Mouse (Mus musculus) forebrain, postnatal 0 days (tissue): ENCODE measurements around the gene Olfr113. TPM values are rescaled to one million over a fixed set of nuclear protein-coding genes. Genes with fewer than 3 reads are reported as not detected.

ENCODE experiments used
- ATAC-seq: fragments of 200-750 bp; cut with Nextera tagmentation; 2 replicates; pipeline ENCODE4 v1.8.0; 2017; ENCODE audit warnings: mild to moderate bottlenecking, moderate library complexity
- DNase-seq: peaks from one replicate; pipeline ENCODE4 v3.0.0-alpha.2; 2015
- H3K27ac ChIP-seq: fragments of 300-500 bp; sonication (generic); 2 replicates; pipeline ENCODE4 v1.5.1; 2014; ENCODE audit warnings: low read depth, mild to moderate bottlenecking, antibody characterized with exemption, low read length, moderate library complexity, mixed read lengths
- H3K27me3 ChIP-seq: fragments of 300-500 bp; sonication (generic); 2 replicates; pipeline ENCODE4 v1.6.1; 2014; ENCODE audit warnings: mild to moderate bottlenecking, low read length, mixed read lengths; ENCODE audit not compliant: insufficient read depth
- H3K36me3 ChIP-seq: fragments of 300-500 bp; sonication (generic); 2 replicates; pipeline ENCODE4 v1.6.1; 2014; ENCODE audit warnings: mild to moderate bottlenecking, moderate library complexity; ENCODE audit not compliant: insufficient read depth
- H3K4me1 ChIP-seq: fragments of 300-500 bp; sonication (generic); 2 replicates; pipeline ENCODE4 v1.6.1; 2014; ENCODE audit warnings: antibody characterized with exemption; ENCODE audit not compliant: insufficient read depth
- H3K4me2 ChIP-seq: fragments of 300-500 bp; sonication (generic); 2 replicates; pipeline ENCODE4 v1.6.1; 2014; ENCODE audit warnings: low read depth, mild to moderate bottlenecking, moderate library complexity
- H3K4me3 ChIP-seq: fragments of 300-500 bp; sonication (generic); 2 replicates; pipeline ENCODE4 v1.5.1; 2014; ENCODE audit warnings: low read depth, low read length, mixed read lengths
- H3K9ac ChIP-seq: fragments of 300-500 bp; sonication (generic); 2 replicates; pipeline ENCODE4 v1.6.1; 2014; ENCODE audit warnings: mild to moderate bottlenecking
- H3K9me3 ChIP-seq: fragments of 300-500 bp; sonication (generic); 2 replicates; pipeline ENCODE4 v1.6.1; 2016; ENCODE audit warnings: low read length
- CTCF ChIP-seq: sonication (generic); IDR thresholded peaks from 2 replicates; pipeline ENCODE4 v1.5.1; 2016; ENCODE audit warnings: antibody characterized with exemption, control low read depth, low read depth
- WGBS: fragments of 180-500 bp; shearing (Covaris S2); extraction: QIAGEN DNeasy Blood & Tissue Kit; methylation state at CpG from one replicate; pipeline ENCODE4 v1.1.7; 2014; 5-methylcytosine and 5-hydroxymethylcytosine counted together
- polyA plus RNA-seq: library from polyadenylated mRNA; unstranded; fragments of >200 nt; fragmentation: Nextera tagmentation; extraction: Ambion mirVana; gene quantifications from 2 replicates; pipeline ENCODE4 v1.2.1, GENCODE M21; 2015
- total RNA-seq: library from RNA; depleted of rRNA; stranded (reverse); fragments of >200 nt; gene quantifications from 2 replicates; pipeline ENCODE4 v1.2.3, GENCODE M21; 2014; rRNA removed

The Olfr113 gene
- total RNA-seq (not detected in 2 replicates), polyA plus RNA-seq (not detected in 2 replicates)

DNA sequence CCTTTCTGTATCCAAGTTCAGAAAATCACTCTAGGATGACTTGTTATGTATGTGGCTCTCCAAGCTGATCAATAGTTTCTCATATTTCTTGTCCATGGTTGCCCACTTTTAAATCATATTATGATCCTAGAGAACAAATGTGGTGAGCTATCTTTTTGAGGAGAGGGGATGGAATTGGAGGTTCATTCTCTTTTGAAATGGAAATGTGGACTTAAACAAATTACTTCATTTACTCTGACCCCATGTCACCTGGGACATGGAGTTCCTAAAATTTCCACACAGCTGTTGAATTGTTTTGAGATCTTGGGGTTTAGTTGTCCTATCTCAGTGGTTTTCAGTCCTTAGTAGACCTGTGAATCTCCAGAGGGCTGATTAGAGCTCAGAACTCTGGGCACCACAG lies at the start of gene Olfr113:
Olfr113 (minus strand) TSS at position 101 of the 400 bp plus-strand sequence.
- no peak within 1 kb of the TSS for H3K4me2 ChIP-seq
- no peaks in the 10 kb centered on the region for H3K4me1 ChIP-seq
- H3K36me3 ChIP-seq, result no peaks in the 10 kb centered on the region
- TF ChIP-seq CTCF, result no peak
- no peak within 1 kb of the TSS for H3K9ac ChIP-seq
- DNase-seq (no peak), ATAC-seq (no peak)
- H3K4me3 ChIP-seq, result no peak within 1 kb of the TSS
- no peaks in the 10 kb centered on the region for H3K9me3 ChIP-seq
- H3K27ac ChIP-seq, result no peak within 1 kb of the TSS
- H3K27me3 ChIP-seq, result no peaks in the 10 kb centered on the region

GRCm38 (mm10) chr17:37627009-37627408 lies 49.5 kb upstream of the Olfr113 start, which contains the start of the genes Olfr115 and Olfr116:
Gene Olfr115, minus strand, starts transcription at chr17:37627109.
Gene Olfr116, minus strand, starts transcription at chr17:37627199.
- WGBS, result 88% methylated on average over 2 of the region's 2 CpGs

GRCm38 (mm10) chr17:37592643-37593042 lies 15.2 kb upstream of the Olfr113 start, which contains the start of gene Olfr114:
Gene Olfr114, minus strand, starts transcription at chr17:37592743.
- no peak for DNase-seq
- Histone ChIP-seq H3K36me3 (no peaks in the 10 kb centered on the region), H3K4me2 (no peak within 1 kb of the TSS), H3K9ac (no peak within 1 kb of the TSS), H3K27me3 (no peaks in the 10 kb centered on the region), H3K9me3 (no peaks in the 10 kb centered on the region), H3K4me1 (no peaks in the 10 kb centered on the region), H3K4me3 (no peak within 1 kb of the TSS), H3K27ac (no peak within 1 kb of the TSS)
- no peak for TF ChIP-seq CTCF
- ATAC-seq, result no peak

More at GRCm38 (mm10) chr17:37627009-37627408, 49.5 kb upstream of the Olfr113 start, which contains the start of the genes Olfr115 and Olfr116:
- Histone ChIP-seq H3K4me1 (no peaks in the 10 kb centered on the region), H3K27me3 (no peaks in the 10 kb centered on the region), H3K9ac (no peak within 1 kb of the TSS), H3K9me3 (no peaks in the 10 kb centered on the region), H3K4me3 (no peak within 1 kb of the TSS), H3K4me2 (no peak within 1 kb of the TSS), H3K36me3 (no peaks in the 10 kb centered on the region), H3K27ac (no peak within 1 kb of the TSS)
- ATAC-seq (no peak), DNase-seq (no peak)
- TF ChIP-seq CTCF, result no peak

DNA sequence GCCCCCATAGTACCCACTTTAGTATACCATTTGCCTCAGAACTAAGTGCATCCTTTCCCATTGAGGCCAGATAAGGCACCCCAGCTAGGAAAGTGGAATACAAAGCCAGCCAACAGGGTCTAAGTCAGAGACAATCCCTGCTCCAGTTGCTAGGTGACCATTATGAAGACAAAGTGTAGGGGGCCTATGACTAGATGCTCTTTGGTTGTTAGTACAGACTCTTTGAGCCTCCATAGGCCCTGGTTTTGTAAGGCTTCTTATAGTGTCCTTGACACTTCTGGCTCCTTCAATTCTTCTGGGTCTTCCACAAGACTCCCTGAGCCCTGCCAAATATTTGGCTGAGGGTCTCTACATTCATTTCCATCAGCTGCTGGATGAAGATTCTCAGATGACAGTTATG lies 8.1 kb downstream of the Olfr113 start, which contains the start of gene Olfr112:
Olfr112 (minus strand) TSS at position 101 of the 400 bp plus-strand sequence.
- ATAC-seq, result no peak
- Histone ChIP-seq H3K27me3 (no peaks in the 10 kb centered on the region), H3K4me2 (no peak within 1 kb of the TSS)

GRCm38 (mm10) chr17:37558913-37559615 lies 18.4 kb downstream of the Olfr113 start:
- Histone ChIP-seq H3K4me3 (no peak overlapping the region), H3K4me1 (no peaks in the 10 kb centered on the region), H3K9me3 (peaks cover 3% of the 10 kb centered on the region; the same call in 1 of the 2 replicates), H3K27me3 (no peaks in the 10 kb centered on the region), H3K36me3 (no peaks in the 10 kb centered on the region), H3K27ac (no peak overlapping the region), H3K4me2 (no peak overlapping the region), H3K9ac (no peak overlapping the region)
- ATAC-seq, result no peak
- TF ChIP-seq CTCF, result no peak
- DNase-seq, result no peak
- 60% methylated on average over 1 of the region's 1 CpGs for WGBS

More for the DNA sequence above, 8.1 kb downstream of the Olfr113 start, which contains the start of gene Olfr112:
- no peak for TF ChIP-seq CTCF
- Histone ChIP-seq H3K4me1 (no peaks in the 10 kb centered on the region), H3K4me3 (no peak within 1 kb of the TSS), H3K27ac (no peak within 1 kb of the TSS), H3K9me3 (no peaks in the 10 kb centered on the region), H3K9ac (no peak within 1 kb of the TSS), H3K36me3 (no peaks in the 10 kb centered on the region)
- DNase-seq, result no peak

GRCm38 (mm10) chr17:37543800-37544435 lies 33.5 kb downstream of the Olfr113 start:
- ATAC-seq, result no peak
- DNase-seq, result no peak
- no peaks in the 10 kb centered on the region for H3K9me3 ChIP-seq
- no peaks in the 10 kb centered on the region for H3K36me3 ChIP-seq
- H3K27me3 ChIP-seq, result no peaks in the 10 kb centered on the region
- H3K4me3 ChIP-seq, result no peak overlapping the region
- no peak overlapping the region for H3K27ac ChIP-seq
- no peak overlapping the region for H3K9ac ChIP-seq
- H3K4me1 ChIP-seq, result no peaks in the 10 kb centered on the region
- no peak for TF ChIP-seq CTCF
- WGBS, result 30% methylated on average over 3 of the region's 3 CpGs
- H3K4me2 ChIP-seq, result no peak overlapping the region
